Mouse (Mus musculus) limb, embryonic 12.5 days (tissue): ENCODE data around the gene Fgfr1op. TPM values are rescaled to one million over a fixed set of nuclear protein-coding genes. Genes with fewer than 3 reads are reported as not detected.
"Not testable (repeated sequence)": the region's sequence is repeated elsewhere in the genome, so short reads cannot be mapped to it uniquely, and the experiment has no call there.

Experiments used
- ATAC-seq: fragments of 200-750 bp; cut with Nextera tagmentation; 2 replicates; pipeline ENCODE4 v1.8.0; 2017; ENCODE audit warnings: low read depth, moderate TSS enrichment; ENCODE audit not compliant: insufficient number of reproducible peaks, insufficient read depth, low FRiP score, low TSS enrichment
- H3K27ac ChIP-seq: fragments of 300-500 bp; sonication (generic); 2 replicates; pipeline ENCODE4 v1.5.1; 2016; ENCODE audit warnings: mild to moderate bottlenecking, moderate library complexity
- H3K27me3 ChIP-seq: fragments of 300-500 bp; sonication (generic); 2 replicates; pipeline ENCODE4 v1.6.1; 2016; ENCODE audit warnings: mild to moderate bottlenecking, moderate library complexity
- H3K36me3 ChIP-seq: fragments of 300-500 bp; sonication (generic); 2 replicates; pipeline ENCODE4 v1.6.1; 2016; ENCODE audit warnings: mild to moderate bottlenecking, moderate library complexity
- H3K4me1 ChIP-seq: fragments of 300-500 bp; sonication (generic); replicated peaks from 2 replicates; pipeline ENCODE4 v1.6.1; 2016
- H3K4me2 ChIP-seq: fragments of 300-500 bp; sonication (generic); 2 replicates; pipeline ENCODE4 v1.6.1; 2016; ENCODE audit warnings: mild to moderate bottlenecking, moderate library complexity
- H3K4me3 ChIP-seq: fragments of 300-500 bp; sonication (generic); replicated peaks from 2 replicates; pipeline ENCODE4 v1.5.1; 2016; ENCODE audit warnings: mild to moderate bottlenecking
- H3K9ac ChIP-seq: fragments of 300-500 bp; sonication (generic); replicated peaks from 2 replicates; pipeline ENCODE4 v1.6.1; 2016; ENCODE audit warnings: mild to moderate bottlenecking, moderate library complexity
- H3K9me3 ChIP-seq: fragments of 300-500 bp; sonication (generic); 2 replicates; pipeline ENCODE4 v1.6.1; 2016; ENCODE audit warnings: mild to moderate bottlenecking, moderate library complexity
- WGBS: fragments of 180-500 bp; shearing (Covaris S2); methylation state at CpG from one replicate; pipeline ENCODE4 v1.1.7; 2016; 5-methylcytosine and 5-hydroxymethylcytosine counted together
- polyA plus RNA-seq: library from polyadenylated mRNA; unstranded; fragments of >200 nt; fragmentation: Nextera tagmentation; extraction: Ambion mirVana; gene quantifications from 2 replicates; pipeline ENCODE4 v1.2.1, GENCODE M21; 2016

Fgfr1op gene
- polyA plus RNA-seq, 1 experiment from 2014 or later, result 49.8 TPM

DNA sequence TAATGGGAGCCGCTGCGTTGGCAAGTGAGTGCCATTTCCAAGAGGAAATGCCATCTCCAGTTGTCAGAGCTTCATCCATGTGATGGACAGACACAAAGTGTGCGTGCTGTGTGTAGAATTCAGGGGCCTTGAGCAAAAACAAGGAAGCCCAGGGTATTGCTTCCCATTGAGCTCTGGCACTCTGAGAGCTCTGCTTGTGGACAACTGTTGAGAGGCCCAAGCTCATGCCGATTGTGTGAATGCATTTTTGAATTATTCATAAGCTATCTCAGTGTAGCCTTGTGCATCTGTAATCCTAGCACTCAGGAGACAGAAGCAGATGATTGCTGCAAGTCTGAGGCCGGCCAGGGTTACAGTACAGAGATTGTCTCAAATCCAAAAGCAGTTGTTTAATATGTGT, 11.8 kb downstream of the Fgfr1op start:
- H3K9me3 ChIP-seq, result no peaks in the 10 kb centered on the region
- H3K27ac ChIP-seq, result no peak overlapping the region
- no peak overlapping the region for H3K4me2 ChIP-seq
- H3K27me3 ChIP-seq, result no peaks in the 10 kb centered on the region
- H3K4me1 ChIP-seq, result no peaks in the 10 kb centered on the region
- no peak for ATAC-seq
- WGBS, result 92% methylated on average over 5 of the region's 5 CpGs
- no peak overlapping the region for H3K9ac ChIP-seq
- H3K4me3 ChIP-seq, result no peak overlapping the region
- H3K36me3 ChIP-seq, result peaks cover 81% of the 10 kb centered on the region

DNA sequence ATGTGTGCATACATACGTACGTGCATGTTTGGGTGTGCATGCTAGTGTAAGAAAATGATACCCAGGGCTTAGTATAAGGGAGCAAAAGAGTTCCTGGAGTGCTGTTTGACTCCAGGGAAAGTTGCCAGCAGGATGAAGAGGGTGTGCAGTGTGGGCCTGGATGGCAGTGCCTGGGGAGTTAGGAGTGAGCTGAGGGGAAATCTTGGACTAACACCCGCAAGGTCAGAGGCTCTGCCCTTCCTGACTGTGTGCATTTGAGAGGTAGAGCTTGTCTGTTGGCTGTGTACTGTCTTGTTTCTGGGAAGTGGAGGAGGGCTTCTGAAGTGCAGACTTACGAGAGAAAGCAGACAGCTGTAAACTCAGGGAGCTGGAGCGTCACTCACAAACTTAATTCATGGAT, 18.5 kb downstream of the Fgfr1op start:
- Histone ChIP-seq H3K4me2 (no peak overlapping the region), H3K36me3 (peaks cover 82% of the 10 kb centered on the region), H3K4me3 (no peak overlapping the region), H3K27me3 (no peaks in the 10 kb centered on the region), H3K9me3 (no peaks in the 10 kb centered on the region), H3K4me1 (no peaks in the 10 kb centered on the region), H3K27ac (no peak overlapping the region), H3K9ac (no peak overlapping the region)
- 50% methylated on average over 5 of the region's 5 CpGs for WGBS
- no peak for ATAC-seq

DNA sequence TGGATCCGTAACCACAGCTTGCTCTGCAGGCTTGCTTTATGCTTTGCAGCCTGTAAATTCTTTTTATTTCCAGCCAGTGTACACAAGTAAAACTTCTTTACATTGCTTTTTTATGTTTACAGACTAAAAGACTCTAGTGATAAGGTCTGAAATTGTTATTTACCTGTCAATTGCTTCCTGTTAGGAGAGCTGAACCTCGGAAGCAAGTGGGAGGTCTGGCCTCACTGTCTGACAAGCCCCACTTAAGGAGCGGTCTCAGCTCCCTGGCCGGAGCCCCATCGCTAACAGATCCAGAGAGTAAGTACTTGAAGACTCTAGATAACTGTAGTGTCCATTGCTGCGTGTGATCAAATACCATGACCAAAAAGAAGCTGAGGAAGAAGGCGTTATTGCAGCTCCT, 18.9 kb downstream of the Fgfr1op start:
- H3K27me3 ChIP-seq, result no peaks in the 10 kb centered on the region
- H3K4me3 ChIP-seq, result no peak overlapping the region
- no peaks in the 10 kb centered on the region for H3K9me3 ChIP-seq
- peaks cover 85% of the 10 kb centered on the region for H3K36me3 ChIP-seq
- H3K4me1 ChIP-seq, result no peaks in the 10 kb centered on the region
- H3K4me2 ChIP-seq, result no peak overlapping the region
- no peak overlapping the region for H3K27ac ChIP-seq
- 73% methylated on average over 7 of the region's 7 CpGs for whole genome bisulfite sequencing
- H3K9ac ChIP-seq, result no peak overlapping the region
- no peak for ATAC-seq

DNA sequence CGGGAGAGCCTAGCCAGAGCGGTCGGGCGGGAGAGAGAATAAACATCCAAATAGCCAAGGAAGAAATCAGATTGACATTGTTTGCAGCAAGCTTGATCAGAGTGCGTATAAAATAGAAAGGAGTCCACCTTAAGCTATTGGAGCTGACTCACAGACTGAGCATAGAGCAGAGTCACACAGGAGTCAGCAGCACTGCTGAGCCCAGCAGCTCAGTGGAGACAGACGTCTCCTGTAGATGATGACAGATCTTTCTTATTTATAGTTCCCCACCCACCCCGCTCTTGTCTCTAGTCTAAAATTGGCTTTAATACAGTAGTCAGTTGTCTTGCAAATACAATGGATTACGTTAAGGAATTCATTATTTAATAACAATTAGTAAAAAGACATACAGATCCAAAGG, 28.4 kb downstream of the Fgfr1op start:
- H3K4me2 ChIP-seq, result no peak overlapping the region
- H3K9me3 ChIP-seq, result no peaks in the 10 kb centered on the region
- H3K36me3 ChIP-seq, result peaks cover 69% of the 10 kb centered on the region

DNA sequence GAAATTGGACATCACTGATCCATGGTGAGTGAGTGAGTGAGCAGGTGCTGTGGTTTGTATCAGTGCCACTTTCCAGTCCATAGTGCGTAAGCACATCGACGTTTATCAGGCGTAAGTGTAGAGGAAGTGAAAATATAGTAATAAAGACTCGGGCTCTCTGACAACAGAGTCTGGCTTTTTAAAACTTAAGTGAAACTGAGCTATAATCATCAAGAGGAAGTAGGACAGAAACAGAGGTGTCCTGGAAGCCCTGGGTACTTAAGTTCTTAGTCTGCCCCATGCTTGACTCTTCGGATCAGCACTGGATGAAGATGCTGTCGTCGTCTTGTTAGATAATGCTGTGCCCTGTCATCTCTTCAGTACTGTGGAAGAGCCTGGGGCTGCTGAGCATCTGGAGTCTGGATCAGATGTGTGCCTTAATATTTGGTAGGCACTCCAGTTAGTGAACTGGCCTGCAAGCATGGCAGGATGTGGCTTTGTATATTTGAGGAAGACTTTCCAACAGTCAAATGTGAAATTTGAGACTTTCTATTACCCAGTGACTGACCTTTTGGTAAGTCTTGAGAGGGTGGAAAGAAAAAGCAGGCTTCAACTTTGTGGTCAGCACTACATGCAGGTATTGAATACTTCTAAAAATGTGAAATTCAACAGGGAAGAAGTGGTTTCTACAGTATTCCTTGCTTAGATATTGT, 30.5 kb downstream of the Fgfr1op start:
- no peaks in the 10 kb centered on the region for H3K4me1 ChIP-seq
- H3K4me3 ChIP-seq, result no peak overlapping the region
- peaks cover 48% of the 10 kb centered on the region for H3K36me3 ChIP-seq
- H3K9me3 ChIP-seq, result no peaks in the 10 kb centered on the region
- H3K9ac ChIP-seq, result no peak overlapping the region
- H3K27ac ChIP-seq, result no peak overlapping the region
- no peaks in the 10 kb centered on the region for H3K27me3 ChIP-seq
- H3K4me2 ChIP-seq, result no peak overlapping the region
- WGBS, result 94% methylated on average over 8 of the region's 8 CpGs
- no peak for ATAC-seq

More for the DNA sequence above, 28.4 kb downstream of the Fgfr1op start:
- H3K4me3 ChIP-seq, result no peak overlapping the region
- WGBS, result 87% methylated on average over 8 of the region's 8 CpGs
- no peak overlapping the region for H3K9ac ChIP-seq
- H3K27me3 ChIP-seq, result no peaks in the 10 kb centered on the region
- H3K27ac ChIP-seq, result no peak overlapping the region
- no peaks in the 10 kb centered on the region for H3K4me1 ChIP-seq
- no peak for ATAC-seq

DNA sequence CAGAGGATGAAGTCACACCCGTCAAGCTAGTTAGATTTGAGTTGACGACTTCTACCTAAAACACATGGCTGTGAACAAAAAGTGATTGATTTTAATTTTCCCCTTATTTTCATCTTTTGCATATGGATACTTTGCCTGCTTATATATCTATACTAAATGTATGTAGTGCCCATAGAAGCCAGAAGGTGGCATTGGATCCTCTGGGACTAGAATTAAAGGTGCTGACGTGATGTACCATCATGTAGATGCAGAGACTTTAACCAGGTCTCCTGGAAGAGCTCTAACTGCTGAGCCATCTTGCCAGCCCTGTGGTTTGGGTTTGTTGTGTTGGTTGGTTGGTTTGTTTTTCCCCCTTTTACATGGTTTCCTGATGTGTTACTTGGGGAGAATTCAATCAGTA, 32.4 kb downstream of the Fgfr1op start:
- H3K27ac ChIP-seq, result no peak overlapping the region
- H3K27me3 ChIP-seq, result no peaks in the 10 kb centered on the region
- H3K9ac ChIP-seq, result no peak overlapping the region
- H3K4me3 ChIP-seq, result no peak overlapping the region
- 77% methylated on average over 3 of the region's 3 CpGs for WGBS
- ATAC-seq, result no peak
- no peaks in the 10 kb centered on the region for H3K9me3 ChIP-seq
- no peaks in the 10 kb centered on the region for H3K4me1 ChIP-seq
- no peak overlapping the region for H3K4me2 ChIP-seq
- H3K36me3 ChIP-seq, result peaks cover 36% of the 10 kb centered on the region

DNA sequence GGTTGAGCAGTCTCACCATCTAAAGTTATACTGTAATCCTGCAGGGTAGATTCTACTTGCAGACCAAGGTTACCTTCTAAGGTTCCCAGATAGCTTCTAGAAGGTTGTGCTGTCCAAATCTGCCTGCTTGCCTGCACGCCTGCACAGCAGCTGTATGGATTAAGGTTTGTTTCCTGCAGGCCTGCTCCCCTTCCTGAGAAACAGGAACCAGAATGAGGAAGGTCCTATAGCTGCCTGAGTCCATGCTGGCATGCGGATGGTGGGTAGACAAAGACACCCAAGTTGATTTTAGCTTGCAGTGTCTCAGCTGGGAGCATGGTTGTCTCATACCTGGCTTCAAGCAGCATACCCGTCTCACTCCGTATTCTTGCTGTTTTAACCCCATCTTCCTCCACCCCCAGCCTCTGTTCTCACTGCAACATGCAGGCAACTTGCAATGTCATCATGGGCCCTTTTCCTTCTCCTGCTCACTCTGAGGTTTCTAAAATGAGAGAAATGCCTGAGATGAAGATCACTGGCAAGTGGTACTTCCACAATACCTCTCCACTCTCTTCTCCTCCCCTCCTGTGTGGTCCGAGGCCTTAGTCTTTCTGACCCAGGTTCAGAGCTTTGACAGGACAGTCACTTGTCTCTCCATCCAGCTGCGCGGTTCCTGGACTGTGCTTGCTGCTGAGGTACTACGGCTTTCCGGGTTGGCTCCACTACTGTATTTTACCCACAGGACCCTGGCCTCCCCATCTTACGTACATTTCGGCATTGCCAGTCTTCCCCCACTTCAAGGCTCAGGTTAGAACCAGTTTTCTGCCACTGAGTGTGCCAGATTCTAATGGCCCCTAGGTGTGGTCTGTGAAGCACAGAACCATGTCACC, 34.0 kb downstream of the Fgfr1op start:
- peaks cover 26% of the 10 kb centered on the region for H3K36me3 ChIP-seq
- no peak overlapping the region for H3K4me2 ChIP-seq
- no peak overlapping the region for H3K27ac ChIP-seq
- ATAC-seq, result no peak
- 85% methylated on average over 11 of the region's 11 CpGs for WGBS
- H3K9me3 ChIP-seq, result no peaks in the 10 kb centered on the region
- no peaks in the 10 kb centered on the region for H3K4me1 ChIP-seq
- no peaks in the 10 kb centered on the region for H3K27me3 ChIP-seq
- H3K4me3 ChIP-seq, result no peak overlapping the region
- no peak overlapping the region for H3K9ac ChIP-seq

DNA sequence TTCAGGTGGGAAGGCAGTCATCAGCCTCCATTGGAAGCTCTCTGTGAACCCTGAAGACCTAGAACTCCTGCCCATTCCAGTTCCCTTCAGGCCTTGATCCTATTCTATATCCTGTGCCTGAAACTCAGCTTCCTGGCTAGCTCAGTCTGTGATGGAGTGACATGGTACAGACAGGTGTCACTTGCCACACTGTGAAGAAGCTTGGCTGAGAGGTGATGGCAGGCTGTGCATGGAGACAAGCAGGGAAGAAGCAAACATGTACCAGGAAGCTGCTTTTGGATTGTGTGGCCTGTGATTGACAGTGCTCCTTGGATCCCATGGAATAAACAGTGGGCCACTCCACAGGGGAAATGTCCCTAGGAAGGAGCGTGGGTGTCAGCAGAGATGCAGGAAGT, 34.6 kb downstream of the Fgfr1op start:
- H3K9ac ChIP-seq, result no peak overlapping the region
- no peak for ATAC-seq
- no peaks in the 10 kb centered on the region for H3K27me3 ChIP-seq
- no peaks in the 10 kb centered on the region for H3K4me1 ChIP-seq
- no peaks in the 10 kb centered on the region for H3K9me3 ChIP-seq
- no peak overlapping the region for H3K4me2 ChIP-seq
- H3K27ac ChIP-seq, result no peak overlapping the region
- H3K4me3 ChIP-seq, result no peak overlapping the region
- H3K36me3 ChIP-seq, result peaks cover 20% of the 10 kb centered on the region
- WGBS, result 86% methylated on average over 1 of the region's 1 CpGs

DNA sequence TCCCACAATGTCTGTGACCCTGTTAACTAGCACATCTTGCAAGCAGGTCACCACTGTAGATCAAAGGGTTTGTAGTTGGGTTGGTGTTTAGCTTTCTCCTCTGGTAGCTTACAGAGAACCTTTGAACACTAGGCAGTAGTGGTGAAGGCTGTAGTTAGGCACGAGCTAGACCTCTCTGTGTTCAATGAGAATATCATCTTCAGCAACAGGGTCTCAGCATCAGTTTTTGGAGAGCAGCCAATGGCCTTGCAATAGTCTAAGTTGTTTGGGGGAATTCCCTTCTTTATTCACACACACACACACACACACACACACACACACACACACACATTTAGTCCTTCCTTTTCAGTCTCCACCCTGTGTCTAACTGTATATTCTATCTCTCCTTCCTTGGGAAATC, 38.2 kb downstream of the Fgfr1op start:
- Histone ChIP-seq H3K9me3 (no peaks in the 10 kb centered on the region), H3K4me1 (no peaks in the 10 kb centered on the region), H3K4me3 (no peak overlapping the region), H3K27me3 (no peaks in the 10 kb centered on the region), H3K9ac (no peak overlapping the region), H3K4me2 (no peak overlapping the region), H3K27ac (no peak overlapping the region), H3K36me3 (no peaks in the 10 kb centered on the region)
- ATAC-seq, result no peak
- WGBS, result 65% methylated on average over 1 of the region's 1 CpGs

DNA sequence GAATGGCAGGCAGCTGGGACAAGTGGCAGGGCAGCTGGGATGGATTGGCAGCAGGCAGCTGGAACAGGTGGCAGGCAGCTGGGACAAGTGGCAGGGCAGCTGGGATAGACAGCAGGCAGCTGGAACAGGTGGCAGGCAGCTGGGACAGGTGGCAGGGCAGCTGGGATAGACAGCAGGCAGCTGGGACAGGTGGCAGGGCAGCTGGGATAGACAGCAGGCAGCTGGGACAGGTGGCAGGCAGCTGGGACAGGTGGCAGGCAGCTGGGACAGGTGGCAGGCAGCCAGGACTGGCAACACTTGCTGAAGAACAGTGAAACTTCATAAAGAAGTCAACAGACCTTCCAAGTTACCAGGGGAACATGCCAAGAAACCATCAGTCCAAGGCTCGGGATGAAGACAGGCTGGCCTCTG, 39.9 kb downstream of the Fgfr1op start:
- not testable (repeated sequence) for H3K4me1 ChIP-seq, H3K27ac ChIP-seq, H3K9ac ChIP-seq, H3K27me3 ChIP-seq, ATAC-seq, H3K9me3 ChIP-seq, H3K4me2 ChIP-seq, H3K36me3 ChIP-seq, H3K4me3 ChIP-seq
- 83% methylated on average over 1 of the region's 1 CpGs for WGBS

DNA sequence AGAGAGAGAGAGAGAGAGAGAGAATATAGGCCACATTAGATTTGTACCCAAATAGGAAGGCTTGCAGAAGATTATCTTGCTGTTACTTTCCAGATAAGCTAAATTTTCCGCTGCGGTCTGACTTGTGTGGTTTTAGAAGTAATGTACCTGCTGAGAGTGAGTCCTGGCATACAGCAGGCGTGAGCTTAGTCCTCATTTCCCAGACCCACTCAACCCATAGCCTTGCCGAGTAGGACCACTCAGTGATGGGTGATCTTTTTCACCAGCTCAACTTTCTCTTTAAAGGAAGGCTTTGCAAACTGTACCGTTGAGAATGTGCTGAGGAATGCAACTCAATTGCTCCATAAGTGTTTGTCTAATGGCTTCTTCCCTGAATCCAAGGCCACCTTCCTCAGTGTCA, 41.4 kb downstream of the Fgfr1op start:
- WGBS, result 84% methylated on average over 5 of the region's 5 CpGs
- no peak overlapping the region for H3K4me2 ChIP-seq
- H3K27me3 ChIP-seq, result no peaks in the 10 kb centered on the region
- no peak overlapping the region for H3K4me3 ChIP-seq
- no peaks in the 10 kb centered on the region for H3K36me3 ChIP-seq
- ATAC-seq, result no peak
- H3K9ac ChIP-seq, result no peak overlapping the region
- H3K27ac ChIP-seq, result no peak overlapping the region
- no peaks in the 10 kb centered on the region for H3K9me3 ChIP-seq
- no peaks in the 10 kb centered on the region for H3K4me1 ChIP-seq
